8 mouse cellular contexts compared by ENCODE assay signal in the genomic region with DNA sequence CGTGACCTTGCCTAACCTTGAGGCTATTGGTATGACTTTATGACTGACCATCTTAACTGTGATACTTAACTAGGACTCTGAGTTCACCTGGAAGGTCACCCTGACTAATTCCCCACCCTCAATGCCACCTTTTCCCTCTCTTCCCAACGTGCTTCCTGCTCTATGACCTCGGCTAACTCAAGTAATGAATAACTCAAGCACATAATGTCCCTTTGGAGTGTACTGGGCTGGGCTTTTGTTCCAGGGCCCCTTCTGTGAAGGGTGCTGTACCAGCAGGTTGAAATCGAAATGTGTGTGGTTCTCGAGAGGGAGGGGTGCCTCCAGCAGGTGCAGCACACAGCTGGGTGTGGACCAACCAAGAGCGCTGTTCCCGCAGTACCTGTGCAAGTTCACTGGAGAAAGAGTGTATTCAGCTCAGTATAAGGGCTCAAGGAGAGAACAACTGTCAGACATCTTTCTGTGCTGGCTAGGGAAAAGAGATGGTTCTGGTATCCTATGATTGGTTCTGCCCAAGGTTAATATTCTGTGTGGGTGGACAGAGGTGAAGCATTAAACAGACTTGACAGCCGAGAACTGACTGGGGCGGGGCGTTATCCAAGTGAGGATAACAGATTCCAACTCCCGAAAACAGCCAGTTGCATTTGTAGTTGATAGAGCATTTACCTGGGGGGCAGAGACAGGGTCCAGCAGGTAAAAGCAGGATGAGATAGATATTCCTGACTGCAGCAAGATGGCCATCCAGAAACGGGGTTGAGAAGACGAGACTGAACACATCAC. TPM values are rescaled to one million over a fixed set of nuclear protein-coding genes. Genes with fewer than 3 reads are reported as not detected.
DNase-seq lines count a peak whose midpoint lies in the region; ATAC-seq and TF ChIP-seq lines count a peak whose summit lies in the region.

No protein-coding gene starts in this region.

- H3K4me2 ChIP-seq in stomach, postnatal 0 days (replicated peaks; ENCODE audit: low read depth) = peak overlapping the region; percentile 34

- peak overlapping the region; percentile 59 for H3K4me3 ChIP-seq in gastrocnemius, adult 2 months
- H3K4me3 ChIP-seq in stomach, postnatal 0 days (ENCODE audit: low read depth, low read length) = no peak overlapping the region

- no peak for DNase-seq in gastrocnemius, adult 2 months
- DNase-seq in gastrocnemius, adult 18-20 months (ENCODE audit: low spot score) = no peak
- DNase-seq in thymus, postnatal 0 days (ENCODE audit: low spot score) = peak; percentile 10
- DNase-seq in thymus, adult 18-20 months = no peak
- DNase-seq in kidney, postnatal 36 days = peak; percentile 79 to 94
- peak; percentile 80 for DNase-seq in stomach, postnatal 0 days (ENCODE audit: low spot score)
- no peak for DNase-seq in right cerebral cortex, postnatal 4 days
- DNase-seq in layer of hippocampus, postnatal 25 days (ENCODE audit: extremely low spot score in 1 of 2, low spot score in 1 of 2) = no peak

- peaks cover 7% of the 10 kb centered on the region for H3K4me1 ChIP-seq in stomach, postnatal 0 days (replicated peaks; ENCODE audit: control insufficient read depth, insufficient read depth)

- peak; percentile 63 for TF ChIP-seq EP300 in stomach, postnatal 0 days (optimal IDR thresholded peaks at IDR 0.05)

- no peak for TF ChIP-seq CTCF in gastrocnemius, adult 2 months (IDR thresholded peaks at IDR 0.05)
- TF ChIP-seq CTCF in stomach, postnatal 0 days (IDR thresholded peaks at IDR 0.05; ENCODE audit: low read depth) = peak; percentile 15; the same call in 1 of the 2 replicates

- WGBS in stomach, postnatal 0 days = 45% methylated on average over 13 of the region's 13 CpGs

- peak overlapping the region; percentile 75 for H3K27ac ChIP-seq in gastrocnemius, adult 2 months
- peak overlapping the region; percentile 26 for H3K27ac ChIP-seq in stomach, postnatal 0 days (replicated peaks)

- H3K9ac ChIP-seq in stomach, postnatal 0 days (ENCODE audit: low read length) = no peak overlapping the region

- no peaks in the 10 kb centered on the region for H3K9me3 ChIP-seq in stomach, postnatal 0 days (ENCODE audit: control insufficient read depth, low read length)

- H3K27me3 ChIP-seq in stomach, postnatal 0 days (ENCODE audit: control insufficient read depth, insufficient read depth, low read length) = no peaks in the 10 kb centered on the region

- ATAC-seq in stomach, postnatal 0 days (ENCODE audit: low FRiP score, low TSS enrichment) = peak; percentile 64

- no peaks in the 10 kb centered on the region for H3K36me3 ChIP-seq in stomach, postnatal 0 days (ENCODE audit: control insufficient read depth, insufficient read depth, low read length)

- intact Hi-C loops in gastrocnemius, adult 2 months (cut with DNase I) = loop anchor here (10.0 kb wide), 1 partner anchor 224 kb away; no protein-coding TSS in a partner anchor

RNA-seq across cellular contexts. Expression of a gene that starts 3.0 kb away (rescaled TPM):
- 100 to 1,000 TPM; 115 to 262 TPM for total RNA-seq in gastrocnemius, adult 2 months (2021)
- total RNA-seq in gastrocnemius, adult 18-20 months (2021) = 100 to 1,000 TPM; 179 to 280 TPM
- polyA plus RNA-seq in thymus, postnatal 0 days (2015; fragmentation: Nextera tagmentation; extraction: Ambion mirVana) = 53.7 and 60.1 TPM in 2 replicates
- 213 and 222 TPM in 2 replicates for polyA plus RNA-seq in stomach, postnatal 0 days (2015; fragmentation: Nextera tagmentation; extraction: Ambion mirVana)
- total RNA-seq in layer of hippocampus, postnatal 25 days (2021) = 1,000 to 10,000 TPM; 2,052 to 2,072 TPM

Comparison
In these comparisons a context has a peak if more than half of its experiments do, and no peak if none do; other contexts are left out.
1. DNase-seq: peak in thymus, postnatal 0 days (single experiment), kidney, postnatal 36 days (2 of 2) and stomach, postnatal 0 days (single experiment); none in gastrocnemius, adult 2 months (single experiment), gastrocnemius, adult 18-20 months (single experiment), thymus, adult 18-20 months (0 of 2), right cerebral cortex, postnatal 4 days (single experiment) and layer of hippocampus, postnatal 25 days (0 of 2).
2. RNA of a gene that starts 3.0 kb away (total RNA-seq): 2,052 to 2,072 TPM in layer of hippocampus, postnatal 25 days; 179 to 280 TPM in gastrocnemius, adult 18-20 months and 115 to 262 TPM in gastrocnemius, adult 2 months; every median in the first group is over 4 times any median in the second.